Mouse (Mus musculus): ENCODE results near the gene Srcin1. TPM values are rescaled to one million over a fixed set of nuclear protein-coding genes. Genes with fewer than 3 reads are reported as not detected.
A peak's percentile ranks its signal among the peaks of the same experiment; 100 is the strongest.

Gene Srcin1
- polyA plus RNA-seq, 1 experiment from 2014 or later: 0.08 TPM

DNA sequence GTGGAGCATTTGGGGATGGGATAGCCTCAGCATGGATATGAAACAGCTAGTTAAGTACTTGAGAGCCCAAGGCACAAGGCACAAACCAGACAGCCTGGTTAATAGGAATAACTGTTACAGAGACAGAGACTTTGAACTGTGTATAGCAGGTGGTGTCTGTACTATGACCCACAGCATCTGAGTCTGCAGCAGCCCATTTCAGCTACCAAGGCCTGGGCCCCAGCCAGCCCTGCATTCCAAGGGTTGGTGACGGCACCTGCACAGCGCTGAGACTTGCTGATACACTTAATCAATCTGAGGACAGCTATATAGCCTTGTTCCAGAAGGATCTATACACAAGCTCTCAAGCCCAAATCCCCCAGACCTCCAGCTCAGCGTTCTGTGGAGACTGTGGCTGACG lies 78.4 kb downstream of the Srcin1 start:
- H3K36me3 ChIP-seq: peaks cover 97% of the 10 kb centered on the region
- peaks cover 47% of the 10 kb centered on the region for H3K27me3 ChIP-seq (replicated peaks)
- no peak overlapping the region for H3K27ac ChIP-seq (replicated peaks)
- peaks cover 12% of the 10 kb centered on the region for H3K4me1 ChIP-seq
- H3K9me3 ChIP-seq: peaks cover 7% of the 10 kb centered on the region; the same call in 1 of the 2 replicates
- no peak for ATAC-seq (ENCODE audit: extremely low read depth, insufficient number of reproducible peaks, low FRiP score, low TSS enrichment)
- H3K9ac ChIP-seq: no peak overlapping the region
- WGBS: 89% methylated on average over 4 of the region's 4 CpGs
- no peak overlapping the region for H3K4me3 ChIP-seq
- H3K4me2 ChIP-seq: no peak overlapping the region

- 82% methylated on average over 3 of the region's 3 CpGs for WGBS
- Histone ChIP-seq H3K4me1 (no peaks in the 10 kb centered on the region), H3K4me2 (no peak overlapping the region), H3K4me3 (no peak overlapping the region), H3K36me3 (peaks cover 98% of the 10 kb centered on the region), H3K9me3 (peaks cover 7% of the 10 kb centered on the region; the same call in 1 of the 2 replicates), H3K9ac (no peak overlapping the region), H3K27me3 (replicated peaks) (peaks cover 9% of the 10 kb centered on the region), H3K27ac (replicated peaks) (no peak overlapping the region)
- ATAC-seq (ENCODE audit: extremely low read depth, insufficient number of reproducible peaks, low FRiP score, low TSS enrichment): no peak
These were observed 83.2 kb downstream of the Srcin1 start for GRCm38 (mm10) chr11:97492836-97493235.

DNA sequence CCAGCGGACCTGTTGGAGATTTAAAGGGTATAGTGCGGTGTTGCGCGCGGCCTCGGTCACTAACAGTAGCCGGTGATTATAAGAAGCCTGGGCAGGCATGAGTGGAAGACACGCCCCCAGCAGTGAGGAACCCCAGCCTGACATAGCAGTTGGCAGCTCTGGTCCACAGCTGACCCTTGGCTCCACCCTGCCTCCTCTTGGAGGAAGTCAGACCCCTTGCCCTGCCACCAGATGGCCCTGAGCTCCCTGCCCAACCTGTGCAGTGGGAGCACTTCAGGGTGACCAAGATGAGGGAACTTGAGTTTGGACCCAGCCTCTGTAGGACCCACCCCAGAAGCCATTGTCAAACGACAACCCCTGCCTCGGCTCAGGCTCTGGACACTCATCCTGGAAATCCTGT lies 84.3 kb downstream of the Srcin1 start:
- no peak overlapping the region for H3K9ac ChIP-seq
- no peaks in the 10 kb centered on the region for H3K27me3 ChIP-seq (replicated peaks)
- WGBS: 82% methylated on average over 10 of the region's 10 CpGs
- peaks cover 7% of the 10 kb centered on the region; the same call in 1 of the 2 replicates for H3K9me3 ChIP-seq
- H3K27ac ChIP-seq (replicated peaks): no peak overlapping the region
- peaks cover 98% of the 10 kb centered on the region for H3K36me3 ChIP-seq
- no peak overlapping the region for H3K4me2 ChIP-seq
- H3K4me3 ChIP-seq: no peak overlapping the region
- ATAC-seq (ENCODE audit: extremely low read depth, insufficient number of reproducible peaks, low FRiP score, low TSS enrichment): no peak
- H3K4me1 ChIP-seq: no peaks in the 10 kb centered on the region

DNA sequence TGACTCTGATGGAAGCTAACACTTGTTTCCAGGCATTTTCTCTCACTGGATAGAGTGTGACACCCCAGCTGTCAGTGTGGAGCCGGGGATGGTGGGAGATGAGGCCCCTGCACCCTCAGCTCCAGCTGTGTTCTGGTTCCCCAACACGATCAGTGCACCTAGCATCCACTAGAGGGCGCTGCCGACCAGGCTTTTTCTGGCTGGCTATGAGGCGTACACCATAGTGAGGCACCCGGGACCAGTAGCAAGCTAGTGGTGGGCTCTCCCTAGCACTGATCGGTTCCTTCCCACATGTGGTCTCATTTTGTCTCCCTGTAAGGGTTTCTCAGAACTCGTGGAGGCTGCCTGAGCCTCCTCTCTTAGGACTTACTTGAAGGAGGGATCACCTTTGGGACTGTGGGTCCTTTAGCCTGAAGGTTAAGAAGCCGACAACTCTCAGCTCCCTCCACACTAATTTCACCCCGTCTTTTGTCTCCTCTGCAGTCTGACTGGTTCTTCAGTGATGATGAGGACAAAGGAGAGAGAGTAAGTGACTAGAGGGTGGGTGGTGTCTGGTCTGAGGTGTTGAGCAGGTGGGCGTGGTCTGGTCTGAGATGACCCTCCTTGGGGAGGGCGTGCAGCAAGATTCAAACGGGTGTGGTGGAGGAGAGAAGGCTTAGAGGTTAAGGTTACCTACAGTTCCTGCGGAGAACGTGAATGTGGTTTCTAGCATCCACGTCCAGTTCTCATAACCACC lies 86.2 kb downstream of the Srcin1 start:
- Histone ChIP-seq H3K27ac (replicated peaks) (no peak overlapping the region), H3K9ac (no peak overlapping the region), H3K4me2 (no peak overlapping the region), H3K9me3 (peaks cover 7% of the 10 kb centered on the region; the same call in 1 of the 2 replicates), H3K36me3 (peaks cover 98% of the 10 kb centered on the region), H3K4me1 (peaks cover 3% of the 10 kb centered on the region; the same call in 1 of the 2 replicates), H3K4me3 (no peak overlapping the region), H3K27me3 (replicated peaks) (no peaks in the 10 kb centered on the region)
- no peak; the same call in 1 of the 2 replicates for ATAC-seq (ENCODE audit: extremely low read depth, insufficient number of reproducible peaks, low FRiP score, low TSS enrichment)
- WGBS: 47% methylated on average over 16 of the region's 16 CpGs

DNA sequence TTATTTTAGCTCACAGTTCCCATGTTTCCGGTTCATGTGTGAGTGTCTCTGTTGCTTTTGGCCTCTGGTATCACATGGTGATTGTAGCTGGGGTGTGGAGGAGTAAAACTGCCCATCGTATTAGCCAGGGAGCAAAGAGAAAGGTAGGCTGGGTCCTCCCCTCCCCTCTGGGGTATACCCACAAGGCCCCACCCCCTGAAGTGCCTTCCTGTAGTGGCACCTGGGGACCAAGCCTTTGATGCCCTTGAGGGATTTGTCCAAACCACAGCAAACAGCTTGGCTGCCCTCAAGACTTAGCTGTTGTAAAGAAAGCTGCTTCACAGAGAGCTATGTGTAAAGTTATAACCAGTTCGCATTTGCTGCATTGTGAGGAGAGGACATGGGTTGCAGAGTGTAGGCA lies 88.3 kb downstream of the Srcin1 start:
- Histone ChIP-seq H3K4me2 (no peak overlapping the region), H3K4me3 (no peak overlapping the region), H3K27ac (replicated peaks) (no peak overlapping the region), H3K4me1 (peaks cover 3% of the 10 kb centered on the region; the same call in 1 of the 2 replicates), H3K36me3 (peaks cover 97% of the 10 kb centered on the region), H3K27me3 (replicated peaks) (no peaks in the 10 kb centered on the region), H3K9me3 (no peaks in the 10 kb centered on the region), H3K9ac (no peak overlapping the region)
- ATAC-seq (ENCODE audit: extremely low read depth, insufficient number of reproducible peaks, low FRiP score, low TSS enrichment): no peak
- WGBS: 59% methylated on average over 3 of the region's 3 CpGs

DNA sequence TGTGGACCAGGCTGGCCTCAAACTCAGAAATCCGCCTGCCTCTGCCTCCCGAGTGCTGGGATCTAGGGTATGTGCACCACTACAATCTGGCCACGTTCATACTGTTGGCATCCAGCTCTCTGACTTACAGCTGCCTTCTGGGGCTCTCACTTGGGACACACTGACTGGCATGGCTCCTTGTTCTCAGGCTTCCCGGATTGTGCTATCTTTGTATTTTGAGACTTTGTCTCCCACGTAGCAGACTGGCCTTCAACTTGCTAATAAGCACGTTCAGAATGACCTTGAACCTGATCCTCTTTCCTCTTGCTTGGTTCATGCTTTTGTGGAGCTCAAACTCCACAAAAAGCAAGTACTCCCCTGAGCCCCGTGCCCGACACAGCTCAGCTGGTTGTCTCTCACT lies 90.3 kb downstream of the Srcin1 start:
- H3K9me3 ChIP-seq: no peaks in the 10 kb centered on the region
- no peak overlapping the region for H3K4me2 ChIP-seq
- 63% methylated on average over 8 of the region's 8 CpGs for WGBS
- no peak for ATAC-seq (ENCODE audit: extremely low read depth, insufficient number of reproducible peaks, low FRiP score, low TSS enrichment)
- H3K9ac ChIP-seq: 0 out of 2 replicates have a peak overlapping the region, but pooled peaks have one; percentile 4
- H3K36me3 ChIP-seq: peaks cover 97% of the 10 kb centered on the region
- H3K27me3 ChIP-seq (replicated peaks): no peaks in the 10 kb centered on the region
- peaks cover 3% of the 10 kb centered on the region; the same call in 1 of the 2 replicates for H3K4me1 ChIP-seq
- H3K27ac ChIP-seq (replicated peaks): 0 out of 2 replicates have a peak overlapping the region, but pooled peaks have one; percentile 24
- H3K4me3 ChIP-seq: no peak overlapping the region

- no peak overlapping the region for H3K4me3 ChIP-seq
- H3K4me2 ChIP-seq: no peak overlapping the region
- no peaks in the 10 kb centered on the region for H3K9me3 ChIP-seq
- no peak overlapping the region for H3K27ac ChIP-seq (replicated peaks)
- peaks cover 98% of the 10 kb centered on the region for H3K36me3 ChIP-seq
- no peak overlapping the region for H3K9ac ChIP-seq
- H3K4me1 ChIP-seq: 0 out of 2 replicates have a peak, but pooled peaks cover 3% of the 10 kb centered on the region
- no peak for ATAC-seq (ENCODE audit: extremely low read depth, insufficient number of reproducible peaks, low FRiP score, low TSS enrichment)
- H3K27me3 ChIP-seq (replicated peaks): no peaks in the 10 kb centered on the region
- WGBS: 64% methylated on average over 8 of the region's 8 CpGs
These were observed 96.2 kb downstream of the Srcin1 start for GRCm38 (mm10) chr11:97479824-97480223.

DNA sequence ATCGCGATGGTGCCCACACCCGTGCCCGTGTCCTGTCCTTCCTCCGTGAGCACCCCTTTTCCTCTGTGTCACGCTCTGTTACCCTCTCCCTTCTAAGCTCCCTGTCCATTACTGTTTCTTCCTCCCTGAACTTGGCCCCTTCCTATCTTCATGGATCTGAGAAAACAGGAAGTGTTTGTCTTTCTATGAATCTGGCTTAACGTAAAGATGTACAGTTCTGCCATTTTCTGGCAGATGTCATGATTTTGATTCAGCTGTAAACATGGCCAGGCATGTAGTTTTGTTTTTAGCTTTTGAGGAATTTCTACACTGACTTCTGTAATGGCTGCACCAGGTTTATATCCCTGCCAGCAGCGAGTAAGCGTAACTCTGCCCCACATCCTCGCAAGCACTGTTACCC lies 96.9 kb downstream of the Srcin1 start:
- Histone ChIP-seq H3K4me1 (0 out of 2 replicates have a peak, but pooled peaks cover 3% of the 10 kb centered on the region), H3K27ac (replicated peaks) (no peak overlapping the region), H3K36me3 (peaks cover 98% of the 10 kb centered on the region), H3K9me3 (no peaks in the 10 kb centered on the region), H3K4me3 (no peak overlapping the region), H3K9ac (peak overlapping the region; percentile 19; the same call in 1 of the 2 replicates), H3K27me3 (replicated peaks) (no peaks in the 10 kb centered on the region), H3K4me2 (no peak overlapping the region)
- WGBS: 89% methylated on average over 10 of the region's 10 CpGs
- ATAC-seq (ENCODE audit: extremely low read depth, insufficient number of reproducible peaks, low FRiP score, low TSS enrichment): no peak

DNA sequence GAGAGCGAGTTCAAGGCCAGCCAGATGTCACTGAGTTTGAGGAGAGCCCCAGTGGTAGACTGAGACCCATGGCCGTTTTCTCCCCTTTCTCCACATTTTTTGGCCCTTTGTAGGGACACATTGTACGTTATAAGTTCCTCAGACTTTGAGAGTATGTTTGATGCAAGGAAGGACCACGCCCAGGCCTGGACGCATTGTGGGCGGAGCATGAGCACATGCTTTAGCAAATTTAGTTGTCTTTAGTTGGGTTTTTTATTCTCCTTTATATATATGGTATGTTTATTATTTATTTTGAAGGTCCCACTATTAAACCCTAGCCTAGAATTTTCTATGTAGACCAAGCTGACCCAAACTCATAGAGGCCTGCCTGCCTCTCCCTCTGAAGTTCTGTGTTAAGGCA lies 97.6 kb downstream of the Srcin1 start:
- peaks cover 100% of the 10 kb centered on the region for H3K36me3 ChIP-seq
- 0 out of 2 replicates have a peak, but pooled peaks cover 3% of the 10 kb centered on the region for H3K4me1 ChIP-seq
- no peaks in the 10 kb centered on the region for H3K27me3 ChIP-seq (replicated peaks)
- H3K9ac ChIP-seq: no peak overlapping the region
- 87% methylated on average over 6 of the region's 6 CpGs for WGBS
- ATAC-seq (ENCODE audit: extremely low read depth, insufficient number of reproducible peaks, low FRiP score, low TSS enrichment): no peak
- no peaks in the 10 kb centered on the region for H3K9me3 ChIP-seq
- no peak overlapping the region for H3K4me3 ChIP-seq
- H3K27ac ChIP-seq (replicated peaks): no peak overlapping the region
- H3K4me2 ChIP-seq: no peak overlapping the region

DNA sequence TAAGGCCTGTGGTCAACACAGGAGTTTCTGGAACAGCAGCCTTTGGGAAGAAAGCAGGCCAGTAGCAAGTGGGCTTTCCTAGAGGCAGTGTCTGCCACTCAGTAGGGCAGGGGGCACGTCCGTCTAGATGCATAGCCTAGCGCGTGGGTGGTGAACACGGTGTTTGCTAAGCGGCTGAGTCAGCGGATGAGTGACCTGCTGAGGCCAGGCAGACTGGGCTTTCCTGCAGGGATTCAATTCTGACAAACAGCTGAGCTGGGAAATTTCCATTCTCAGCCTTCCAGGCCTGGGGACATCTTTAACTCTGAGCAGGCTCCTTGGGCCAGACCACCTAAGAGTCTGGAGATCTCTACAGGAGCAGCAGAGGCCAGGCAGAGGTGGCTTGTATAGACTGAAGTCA lies 98.6 kb downstream of the Srcin1 start:
- peaks cover 100% of the 10 kb centered on the region for H3K36me3 ChIP-seq

GRCm38 (mm10) chr11:97476334-97477095 lies 99.5 kb downstream of the Srcin1 start:
- Histone ChIP-seq H3K4me2 (no peak overlapping the region), H3K4me3 (no peak overlapping the region), H3K27ac (replicated peaks) (no peak overlapping the region), H3K36me3 (peaks cover 100% of the 10 kb centered on the region), H3K4me1 (0 out of 2 replicates have a peak, but pooled peaks cover 3% of the 10 kb centered on the region), H3K27me3 (replicated peaks) (no peaks in the 10 kb centered on the region), H3K9ac (no peak overlapping the region), H3K9me3 (no peaks in the 10 kb centered on the region)
- 69% methylated on average over 8 of the region's 8 CpGs for WGBS
- ATAC-seq (ENCODE audit: extremely low read depth, insufficient number of reproducible peaks, low FRiP score, low TSS enrichment): no peak

More for the DNA sequence above, 98.6 kb downstream of the Srcin1 start:
- H3K4me1 ChIP-seq: 0 out of 2 replicates have a peak, but pooled peaks cover 3% of the 10 kb centered on the region
- no peak overlapping the region for H3K27ac ChIP-seq (replicated peaks)
- no peaks in the 10 kb centered on the region for H3K9me3 ChIP-seq
- no peak overlapping the region for H3K4me2 ChIP-seq
- no peak overlapping the region for H3K4me3 ChIP-seq
- no peak overlapping the region for H3K9ac ChIP-seq
- no peak for ATAC-seq (ENCODE audit: extremely low read depth, insufficient number of reproducible peaks, low FRiP score, low TSS enrichment)
- WGBS: 82% methylated on average over 7 of the region's 7 CpGs
- H3K27me3 ChIP-seq (replicated peaks): no peaks in the 10 kb centered on the region
